Mouse (Mus musculus) testis, adult 2 months (tissue): ENCODE measurements at regions not wholly inside any gene's neighbourhood (a gene's known extent, or its start where the extent isn't known, plus 50 kb on each side); places are given as distances from the start of the nearest gene placed in this dataset.
A peak's percentile ranks its signal among the peaks of the same experiment; 100 is the strongest.

ENCODE experiments used
- H3K27ac ChIP-seq: fragments of 200-500 bp; 2 replicates; pipeline ENCODE4 v1.5.1; 2012; ENCODE audit warnings: low read depth, low read length; ENCODE audit not compliant: control insufficient read depth, insufficient read depth
- H3K27me3 ChIP-seq: fragments of 200-500 bp; 2 replicates; pipeline ENCODE4 v1.6.1; 2012; ENCODE audit warnings: mild to moderate bottlenecking, low read length, moderate library complexity; ENCODE audit not compliant: control insufficient read depth, insufficient read depth
- H3K36me3 ChIP-seq: fragments of 200-500 bp; 2 replicates; pipeline ENCODE4 v1.6.1; 2012; ENCODE audit warnings: mild to moderate bottlenecking, low read length; ENCODE audit not compliant: control insufficient read depth, insufficient read depth
- H3K4me1 ChIP-seq: fragments of 200-500 bp; 2 replicates; pipeline ENCODE4 v1.6.1; 2012; ENCODE audit warnings: low read length; ENCODE audit not compliant: control insufficient read depth, insufficient read depth
- H3K4me3 ChIP-seq: fragments of 200-500 bp; 2 replicates; pipeline ENCODE4 v1.5.1; 2012; ENCODE audit warnings: low read depth, mild to moderate bottlenecking, low read length, moderate library complexity, mixed read lengths; ENCODE audit not compliant: control insufficient read depth
- CTCF ChIP-seq: fragments of 200-500 bp; IDR thresholded peaks from 2 replicates; pipeline ENCODE4 v1.5.1; 2012; ENCODE audit warnings: low read depth, mild to moderate bottlenecking, inconsistent platforms, low read length, moderate library complexity; ENCODE audit not compliant: control insufficient read depth, insufficient read depth, insufficient replicate concordance
- POLR2A ChIP-seq: fragments of 200-500 bp; IDR thresholded peaks from 2 replicates; pipeline ENCODE4 v1.6.1; 2012; ENCODE audit warnings: low read depth, mild to moderate bottlenecking, inconsistent platforms, low read length, moderate library complexity; ENCODE audit not compliant: control insufficient read depth

DNA sequence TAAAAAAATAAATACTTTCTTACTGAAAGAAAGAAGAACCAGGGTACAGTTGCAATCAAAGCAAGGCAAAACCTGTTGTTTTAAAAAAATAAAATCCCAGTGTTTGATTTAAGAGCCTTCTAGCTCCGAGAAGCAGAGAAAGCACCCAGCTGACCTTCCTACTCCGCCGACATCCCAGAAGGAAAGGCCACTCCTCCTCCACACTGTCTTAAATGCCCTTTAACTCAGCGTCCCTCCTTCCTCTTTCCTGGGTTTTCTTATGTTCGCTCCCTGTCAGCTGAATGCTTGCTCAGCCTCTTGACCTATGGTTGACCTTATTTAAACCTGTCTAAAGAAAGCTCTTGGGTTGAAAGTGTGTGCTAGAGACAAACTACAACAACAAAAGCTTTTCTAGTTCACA, 79.1 kb downstream of the Sptssa start:
- Histone ChIP-seq H3K4me1 (no peaks in the 10 kb centered on the region), H3K27ac (no peak overlapping the region), H3K36me3 (no peaks in the 10 kb centered on the region), H3K27me3 (no peaks in the 10 kb centered on the region), H3K4me3 (no peak overlapping the region)
- TF ChIP-seq CTCF: no peak
- TF ChIP-seq POLR2A: no peak

DNA sequence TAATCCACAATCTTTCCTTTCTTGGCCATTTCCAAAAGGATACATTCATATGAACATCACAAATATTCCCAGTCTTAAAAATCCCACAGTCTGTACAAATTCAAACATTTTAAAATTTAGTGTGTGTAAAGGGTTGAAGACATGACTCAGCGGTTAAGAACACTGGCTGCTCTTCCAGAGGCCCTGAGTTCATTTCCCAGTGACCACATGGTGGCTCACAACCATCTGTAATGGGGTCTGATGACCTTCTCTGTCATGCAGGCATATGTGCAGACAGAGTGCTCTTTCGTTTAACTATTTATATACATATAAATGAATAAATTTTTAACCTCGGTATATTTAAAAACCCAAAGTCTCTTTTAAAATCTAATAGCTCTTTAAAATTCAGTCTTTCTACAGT, 79.6 kb downstream of the Sptssa start:
- no peaks in the 10 kb centered on the region for H3K4me1 ChIP-seq
- no peak for TF ChIP-seq POLR2A
- no peak for TF ChIP-seq CTCF
- no peak overlapping the region for H3K4me3 ChIP-seq
- H3K36me3 ChIP-seq: no peaks in the 10 kb centered on the region
- no peaks in the 10 kb centered on the region for H3K27me3 ChIP-seq
- no peak overlapping the region for H3K27ac ChIP-seq

DNA sequence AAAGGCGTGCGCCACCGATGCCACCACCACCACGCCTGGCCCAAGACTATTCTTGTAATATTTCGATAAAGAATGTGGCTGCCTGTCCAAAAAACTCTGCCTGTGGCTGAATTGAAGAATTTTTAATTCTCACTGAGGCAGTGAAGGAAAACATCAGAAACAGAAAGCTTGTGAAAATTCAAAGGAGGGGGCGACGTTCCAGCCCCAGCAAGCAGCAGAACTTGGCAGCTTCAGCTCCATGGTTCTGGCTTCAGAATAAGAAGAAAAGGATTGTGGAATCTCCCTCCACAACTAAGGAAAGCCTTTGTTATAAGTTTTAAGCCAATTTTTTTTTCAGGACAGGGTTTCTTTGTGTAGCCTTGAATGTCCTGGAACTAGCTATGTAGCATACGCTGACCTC, 83.5 kb downstream of the Sptssa start:
- Histone ChIP-seq H3K27ac (no peak overlapping the region), H3K4me3 (no peak overlapping the region), H3K4me1 (no peaks in the 10 kb centered on the region), H3K27me3 (no peaks in the 10 kb centered on the region), H3K36me3 (no peaks in the 10 kb centered on the region)
- TF ChIP-seq POLR2A (no peak), CTCF (no peak)

DNA sequence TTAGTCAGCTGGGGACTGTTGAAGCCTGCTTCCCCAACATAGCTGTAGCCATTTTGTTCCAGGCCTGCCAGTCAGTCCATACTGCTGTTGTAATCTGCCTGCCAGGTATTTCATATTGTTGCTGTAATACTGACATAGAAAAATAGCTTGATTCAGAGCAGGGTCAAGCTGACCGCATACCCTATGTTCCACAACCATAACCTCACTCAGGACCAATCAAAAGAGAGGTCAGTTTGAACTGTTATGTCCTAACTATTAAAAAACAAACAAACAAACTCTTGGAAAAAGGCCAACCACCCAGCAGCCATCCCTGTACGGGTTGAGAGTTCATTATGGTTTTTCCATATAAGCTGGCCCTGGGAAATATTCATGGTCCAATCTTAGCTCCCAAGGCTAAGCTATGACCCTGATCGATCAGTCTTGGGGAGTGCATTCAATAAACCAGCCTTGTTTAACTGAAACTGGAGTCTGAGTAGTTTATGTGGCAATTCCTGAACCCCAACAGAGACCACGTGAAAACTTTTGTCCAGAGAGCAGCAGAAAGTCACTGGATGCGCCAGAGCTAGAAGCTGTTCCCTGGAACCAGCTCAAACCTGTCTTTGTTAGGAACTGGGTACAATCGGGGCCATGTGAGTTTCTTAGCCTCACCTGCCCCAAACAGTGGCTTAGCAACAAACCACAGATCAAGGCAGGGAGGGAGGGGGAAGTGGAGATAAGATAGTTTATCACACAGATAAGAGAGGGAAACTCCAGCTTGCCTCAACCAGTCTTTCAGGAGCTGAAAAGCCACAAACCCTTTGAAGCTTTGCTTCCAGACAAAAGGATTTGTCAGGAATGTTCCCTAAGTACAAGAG, 88.1 kb downstream of the Sptssa start:
- peaks cover 3% of the 10 kb centered on the region; the same call in 1 of the 2 replicates for H3K4me1 ChIP-seq
- H3K27ac ChIP-seq: no peak overlapping the region
- H3K36me3 ChIP-seq: no peaks in the 10 kb centered on the region
- TF ChIP-seq POLR2A (no peak), CTCF (no peak)
- no peak overlapping the region for H3K4me3 ChIP-seq
- no peaks in the 10 kb centered on the region for H3K27me3 ChIP-seq

DNA sequence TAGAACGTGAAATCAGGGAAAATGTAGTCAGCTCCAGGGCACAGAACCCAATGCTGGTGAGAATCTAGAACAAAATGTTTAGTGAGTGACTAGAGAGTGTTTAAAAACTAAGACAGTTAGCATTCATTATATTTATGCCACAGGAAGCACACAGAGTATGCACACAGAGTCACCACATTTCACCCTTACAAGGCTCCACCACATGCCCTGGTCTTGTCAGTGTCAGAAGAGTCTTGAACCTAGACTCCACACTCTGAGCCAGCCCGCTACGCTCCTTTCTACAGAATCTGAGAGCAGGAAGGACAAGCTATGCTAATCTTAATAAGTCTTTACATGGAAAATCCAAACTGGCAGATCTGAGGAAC, 89.0 kb downstream of the Sptssa start:
- H3K27me3 ChIP-seq: no peaks in the 10 kb centered on the region
- H3K36me3 ChIP-seq: no peaks in the 10 kb centered on the region

DNA sequence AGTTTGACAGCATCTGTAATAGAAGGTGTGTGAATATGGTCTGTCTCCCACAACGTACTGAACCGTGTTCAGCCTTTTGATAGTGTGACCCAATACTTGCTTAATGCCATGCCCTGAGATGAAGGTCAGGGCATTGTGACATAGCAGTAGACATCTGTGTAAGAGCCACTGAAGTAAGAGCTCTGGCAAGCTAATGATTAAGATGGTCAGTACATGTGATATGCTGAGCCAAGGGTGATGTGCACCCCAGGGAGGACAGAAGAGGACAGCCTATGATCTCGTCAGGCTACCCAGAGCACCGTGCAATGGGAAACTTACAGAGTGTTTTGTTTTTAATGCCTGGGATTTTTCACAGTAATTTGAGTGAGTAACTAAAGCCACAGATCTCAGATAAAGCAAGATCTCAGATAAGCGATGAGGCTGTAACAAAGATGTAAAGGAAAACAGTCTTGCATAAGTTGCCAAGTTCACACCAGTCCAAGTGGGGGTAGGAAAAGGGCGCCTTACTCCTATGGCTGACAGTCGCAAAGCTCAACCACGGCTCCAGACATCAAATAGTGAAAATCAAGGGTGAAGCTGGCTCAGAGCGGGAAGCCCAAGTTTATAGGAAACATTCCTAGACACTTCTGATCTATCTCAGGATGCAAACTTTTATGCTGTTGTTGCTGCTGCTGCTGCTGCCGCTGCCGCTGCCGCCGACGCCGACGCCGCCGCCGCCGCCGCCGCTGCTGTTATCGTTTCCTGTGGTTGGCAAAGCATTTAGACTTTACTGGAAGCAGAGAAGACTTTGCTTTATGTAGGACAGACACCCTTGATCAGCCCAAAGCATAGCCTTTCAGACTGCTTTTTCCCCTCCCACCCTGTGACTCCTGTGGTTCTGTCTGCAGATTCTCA, 89.6 kb downstream of the Sptssa start:
- no peaks in the 10 kb centered on the region for H3K27me3 ChIP-seq
- peaks cover 3% of the 10 kb centered on the region; the same call in 1 of the 2 replicates for H3K4me1 ChIP-seq
- no peak overlapping the region for H3K27ac ChIP-seq
- H3K4me3 ChIP-seq: peak overlapping the region; percentile 64
- TF ChIP-seq CTCF (no peak), POLR2A (no peak)
- H3K36me3 ChIP-seq: no peaks in the 10 kb centered on the region

More for the DNA sequence above, 89.0 kb downstream of the Sptssa start:
- Histone ChIP-seq H3K27ac (no peak overlapping the region), H3K4me1 (peaks cover 3% of the 10 kb centered on the region; the same call in 1 of the 2 replicates), H3K4me3 (peak overlapping the region; percentile 64)
- TF ChIP-seq POLR2A: no peak
- TF ChIP-seq CTCF: no peak

DNA sequence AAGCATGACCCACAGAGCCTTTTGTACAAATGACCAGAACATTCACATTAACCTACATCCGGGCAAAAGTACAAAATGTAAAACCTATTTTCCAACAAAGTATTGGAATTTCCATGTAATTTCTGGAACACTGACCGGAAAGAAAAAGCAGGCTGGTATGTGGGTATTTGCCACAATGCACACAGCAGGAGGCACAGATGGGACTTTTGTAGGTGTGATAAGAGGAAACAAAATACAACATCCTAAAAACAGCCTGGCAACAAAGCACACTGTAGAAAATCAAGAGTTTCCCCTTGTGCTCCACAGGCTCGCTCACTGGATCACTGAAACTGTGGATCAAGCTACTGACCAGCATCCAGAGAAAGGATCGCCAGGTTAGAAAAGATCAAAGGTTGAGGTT, 94.4 kb downstream of the Sptssa start:
- Histone ChIP-seq H3K36me3 (no peaks in the 10 kb centered on the region), H3K27me3 (no peaks in the 10 kb centered on the region), H3K27ac (no peak overlapping the region), H3K4me3 (no peak overlapping the region), H3K4me1 (peaks cover 2% of the 10 kb centered on the region; the same call in 1 of the 2 replicates)
- TF ChIP-seq CTCF (no peak), POLR2A (no peak)
